Mouse (Mus musculus): Measurements from ENCODE around the gene Helb. TPM values are rescaled to one million over a fixed set of nuclear protein-coding genes. Genes with fewer than 3 reads are reported as not detected.

The Helb gene
- polyA plus RNA-seq (2015; fragmentation: Nextera tagmentation; extraction: Ambion mirVana), result 9.9 and 10.5 TPM in 2 replicates

DNA sequence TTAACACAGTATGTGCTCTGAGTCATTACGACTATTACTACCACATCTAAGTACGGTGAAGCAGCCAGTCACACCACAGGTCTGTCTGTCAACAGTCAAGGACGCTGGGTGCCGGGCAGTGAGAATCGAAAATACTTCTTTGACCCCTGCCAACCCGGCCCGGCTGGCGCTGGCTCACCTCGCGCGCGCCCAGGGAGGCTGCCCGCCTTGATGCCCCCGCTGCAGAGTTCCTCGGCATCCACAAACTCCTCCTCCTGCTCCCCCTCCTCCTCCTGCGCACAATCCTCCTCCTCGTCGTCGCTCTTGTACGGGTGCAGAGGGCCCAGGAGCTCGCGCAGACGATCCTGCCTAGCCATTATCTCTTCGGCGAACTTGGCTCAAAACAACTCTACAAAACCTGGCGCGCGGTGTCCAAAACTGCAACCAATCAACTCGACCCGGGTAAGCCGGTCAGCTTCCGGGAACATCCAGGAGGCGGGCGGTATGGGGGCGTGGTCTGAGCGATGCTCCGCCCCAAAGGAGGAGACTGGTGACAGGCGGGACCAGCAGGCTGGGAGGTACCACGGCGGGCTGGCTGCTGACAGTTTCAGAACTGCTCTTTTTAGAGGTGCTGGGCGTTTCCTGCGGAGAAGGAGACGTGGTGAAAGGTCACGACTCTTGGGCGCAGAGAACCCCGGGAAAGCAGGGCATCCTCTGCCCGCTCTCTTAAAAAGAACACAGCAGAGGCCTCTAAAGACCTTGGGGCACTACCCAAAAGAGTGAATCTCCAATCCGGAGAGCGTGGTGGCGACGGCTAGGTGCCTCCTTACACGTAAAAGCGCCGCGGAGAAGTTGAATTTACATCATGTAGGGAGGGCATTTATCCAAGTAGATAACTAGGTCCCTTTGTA is at the start of gene Helb:
Gene Helb (minus strand): TSS at position 481 of the 890 bp plus-strand sequence.
- Histone ChIP-seq H3K4me1 (peaks cover 2% of the 10 kb centered on the region; the same call in 1 of the 2 replicates), H3K9me3 (replicated peaks) (no peaks in the 10 kb centered on the region), H3K36me3 (peaks cover 3% of the 10 kb centered on the region; the same call in 1 of the 2 replicates), H3K9ac (peak within 1 kb of the TSS; percentile 35; the same call in 1 of the 2 replicates), H3K27me3 (no peaks in the 10 kb centered on the region), H3K27ac (replicated peaks) (peak within 1 kb of the TSS; percentile 85), H3K4me2 (replicated peaks) (peak within 1 kb of the TSS; percentile 63), H3K4me3 (replicated peaks) (peak within 1 kb of the TSS; percentile 70)
- WGBS, result under 1% methylated on average over 55 of the region's 55 CpGs
- ATAC-seq (ENCODE audit: insufficient number of reproducible peaks, low FRiP score, low TSS enrichment, low read depth), result peak; percentile 99

DNA sequence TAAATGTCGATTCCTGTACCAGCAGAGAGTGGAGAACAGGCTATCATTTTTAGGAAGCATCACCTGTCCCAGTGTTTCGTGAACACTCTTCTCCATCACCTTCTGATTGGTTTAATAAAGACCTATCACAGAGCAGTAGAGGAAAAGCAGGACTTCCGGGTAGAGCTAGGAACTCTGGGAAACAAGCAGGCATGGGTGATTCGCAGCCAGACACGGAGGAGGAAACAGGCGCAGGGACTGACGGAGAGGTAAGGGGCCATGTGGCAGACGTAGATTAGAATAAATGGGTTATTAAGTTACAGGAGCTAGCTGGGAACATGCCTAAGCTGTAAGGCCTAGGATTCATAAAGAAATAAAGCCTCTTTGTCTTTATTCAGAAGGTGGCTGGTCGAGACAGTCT is 47.7 kb upstream of the Helb start:
- Histone ChIP-seq H3K36me3 (no peaks in the 10 kb centered on the region), H3K9me3 (replicated peaks) (no peaks in the 10 kb centered on the region), H3K4me3 (replicated peaks) (no peak overlapping the region), H3K4me2 (replicated peaks) (no peak overlapping the region), H3K27me3 (no peaks in the 10 kb centered on the region), H3K27ac (replicated peaks) (no peak overlapping the region), H3K9ac (no peak overlapping the region), H3K4me1 (no peaks in the 10 kb centered on the region)
- no peak for ATAC-seq (ENCODE audit: insufficient number of reproducible peaks, low FRiP score, low TSS enrichment, low read depth)
- WGBS, result 72% methylated on average over 9 of the region's 9 CpGs

DNA sequence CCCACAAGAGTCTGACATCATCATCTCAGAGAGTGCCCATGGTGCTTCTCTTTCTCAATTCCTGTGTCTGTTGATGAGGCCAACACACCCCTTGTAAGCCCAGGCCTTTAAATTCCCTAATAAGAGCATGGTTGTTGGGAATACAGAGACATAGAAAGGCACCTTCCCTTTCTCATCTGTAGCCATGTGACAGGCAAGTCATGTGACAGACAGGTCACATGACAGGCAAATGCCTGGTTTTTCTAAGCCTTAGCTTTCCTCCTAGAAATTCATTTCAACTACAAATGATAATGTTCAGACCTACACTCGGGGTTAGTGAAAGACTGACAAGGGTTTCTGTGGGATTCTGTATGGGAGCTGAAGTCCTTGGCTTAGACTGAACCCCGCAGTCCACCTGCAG is 41.1 kb upstream of the Helb start:
- Histone ChIP-seq H3K4me1 (no peaks in the 10 kb centered on the region), H3K4me2 (replicated peaks) (no peak overlapping the region), H3K9me3 (replicated peaks) (no peaks in the 10 kb centered on the region; the same call in 1 of the 2 replicates), H3K27me3 (no peaks in the 10 kb centered on the region), H3K36me3 (no peaks in the 10 kb centered on the region), H3K27ac (replicated peaks) (no peak overlapping the region), H3K4me3 (replicated peaks) (no peak overlapping the region), H3K9ac (no peak overlapping the region)
- ATAC-seq (ENCODE audit: insufficient number of reproducible peaks, low FRiP score, low TSS enrichment, low read depth), result no peak
- 82% methylated on average over 2 of the region's 2 CpGs for WGBS

DNA sequence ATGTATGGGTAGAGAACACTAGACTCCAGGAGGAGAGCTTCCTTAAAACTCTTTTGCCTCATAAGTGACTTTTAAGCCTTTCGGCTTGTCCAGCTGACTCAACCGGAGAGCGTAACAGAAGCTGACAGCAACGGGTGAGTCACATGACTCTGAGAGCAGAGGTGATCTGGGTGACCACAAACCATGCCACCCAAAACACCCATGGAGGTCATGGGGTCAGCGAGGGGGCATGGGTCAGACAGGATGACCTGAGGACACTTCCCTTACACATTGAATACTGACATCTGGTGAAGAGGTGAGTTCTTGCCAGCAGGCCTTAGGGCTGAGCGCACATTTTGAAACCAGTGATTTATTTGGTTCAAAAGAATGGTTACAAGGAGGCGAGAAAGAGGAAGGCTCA is 38.9 kb upstream of the Helb start:
- ATAC-seq (ENCODE audit: insufficient number of reproducible peaks, low FRiP score, low TSS enrichment, low read depth), result no peak
- Histone ChIP-seq H3K4me2 (replicated peaks) (no peak overlapping the region), H3K27ac (replicated peaks) (no peak overlapping the region), H3K36me3 (no peaks in the 10 kb centered on the region), H3K9ac (no peak overlapping the region), H3K9me3 (replicated peaks) (no peaks in the 10 kb centered on the region; the same call in 1 of the 2 replicates), H3K4me1 (no peaks in the 10 kb centered on the region), H3K4me3 (replicated peaks) (no peak overlapping the region), H3K27me3 (no peaks in the 10 kb centered on the region)
- WGBS, result 83% methylated on average over 7 of the region's 7 CpGs

DNA sequence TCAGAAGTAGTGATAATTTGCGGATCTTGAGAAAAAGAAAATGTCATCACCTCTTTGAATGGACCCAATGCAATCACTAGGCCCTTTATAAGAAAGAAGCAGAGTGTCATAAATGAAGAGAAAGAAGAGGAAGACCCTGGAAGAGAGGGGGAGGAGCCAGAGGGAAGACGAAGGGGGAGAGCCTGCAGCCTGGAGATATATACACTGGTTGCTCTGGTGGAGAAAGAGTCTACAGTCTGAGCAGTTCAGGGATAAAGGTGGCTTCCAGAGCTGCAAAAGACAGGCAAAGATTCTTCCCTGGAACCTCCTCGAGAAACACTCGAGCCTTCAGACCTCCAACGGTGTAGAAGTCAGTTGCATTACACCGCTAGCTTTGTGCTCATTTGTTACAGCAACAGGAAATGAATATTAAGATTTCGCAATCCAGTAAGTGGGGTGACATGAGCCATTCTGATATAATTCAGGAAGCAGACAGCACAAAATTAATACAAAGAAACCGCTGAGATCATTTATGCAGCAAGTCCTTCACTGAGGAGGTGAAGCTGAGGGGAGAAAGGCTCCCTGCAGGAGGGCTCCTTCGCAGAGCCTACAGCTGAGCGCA is 28.2 kb upstream of the Helb start:
- Histone ChIP-seq H3K4me1 (no peaks in the 10 kb centered on the region), H3K36me3 (no peaks in the 10 kb centered on the region; the same call in 1 of the 2 replicates), H3K4me3 (replicated peaks) (no peak overlapping the region), H3K9me3 (replicated peaks) (peaks cover 14% of the 10 kb centered on the region; the same call in 1 of the 2 replicates), H3K27ac (replicated peaks) (no peak overlapping the region), H3K4me2 (replicated peaks) (no peak overlapping the region), H3K27me3 (no peaks in the 10 kb centered on the region), H3K9ac (no peak overlapping the region)
- ATAC-seq (ENCODE audit: insufficient number of reproducible peaks, low FRiP score, low TSS enrichment, low read depth), result no peak
- 67% methylated on average over 10 of the region's 10 CpGs for whole genome bisulfite sequencing

DNA sequence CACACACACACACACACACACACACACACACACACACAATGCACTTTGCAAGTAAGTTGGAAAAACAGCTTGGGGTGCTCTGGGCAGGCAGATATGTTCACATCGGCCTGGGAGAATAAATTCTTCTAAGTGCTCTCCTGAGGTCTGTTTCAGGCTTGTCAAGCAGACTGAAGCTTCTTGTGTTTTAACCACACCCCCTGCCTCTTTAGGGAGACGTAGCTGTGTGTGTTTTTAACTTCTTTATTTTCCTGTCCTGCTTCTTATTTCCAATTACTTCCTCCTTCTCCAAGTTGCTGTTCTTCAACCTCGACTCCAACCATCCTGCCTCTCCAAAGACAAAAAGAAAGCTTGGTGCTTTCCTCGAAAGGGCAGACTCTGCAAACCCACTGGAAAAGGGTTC is 27.4 kb upstream of the Helb start:
- H3K4me2 ChIP-seq (replicated peaks), result no peak overlapping the region
- H3K36me3 ChIP-seq, result no peaks in the 10 kb centered on the region; the same call in 1 of the 2 replicates
- no peaks in the 10 kb centered on the region for H3K27me3 ChIP-seq
- WGBS, result 45% methylated on average over 4 of the region's 4 CpGs
- no peak overlapping the region for H3K4me3 ChIP-seq (replicated peaks)
- H3K27ac ChIP-seq (replicated peaks), result no peak overlapping the region
- H3K9ac ChIP-seq, result no peak overlapping the region
- H3K4me1 ChIP-seq, result no peaks in the 10 kb centered on the region
- ATAC-seq (ENCODE audit: insufficient number of reproducible peaks, low FRiP score, low TSS enrichment, low read depth), result no peak
- peaks cover 14% of the 10 kb centered on the region; the same call in 1 of the 2 replicates for H3K9me3 ChIP-seq (replicated peaks)

DNA sequence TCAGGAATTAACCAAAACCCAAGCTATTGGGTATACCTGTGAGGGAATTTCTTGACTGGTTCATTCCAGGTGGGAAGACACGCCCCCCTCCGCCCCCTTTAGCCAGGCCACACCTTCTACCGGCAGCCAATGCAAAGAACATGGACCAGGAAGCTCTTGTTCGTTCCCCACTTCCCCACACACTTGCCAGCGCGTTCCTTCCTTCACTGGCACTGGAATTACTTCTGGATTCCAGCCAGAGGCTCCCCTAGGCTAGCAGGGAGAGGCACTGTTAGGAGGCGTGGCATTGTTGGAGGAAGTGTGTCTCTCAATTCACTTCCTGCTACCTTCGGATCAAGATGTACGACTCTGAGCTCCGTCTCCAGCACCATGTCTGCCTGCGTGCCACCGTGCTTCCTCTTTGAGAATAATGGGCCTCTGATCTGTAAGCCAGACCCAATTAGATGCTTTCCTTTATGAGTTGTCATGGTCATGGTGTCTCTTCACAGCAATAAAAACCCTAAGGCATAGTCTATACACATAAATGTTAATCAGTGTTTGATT is 23.3 kb upstream of the Helb start:
- no peak for ATAC-seq (ENCODE audit: insufficient number of reproducible peaks, low FRiP score, low TSS enrichment, low read depth)

DNA sequence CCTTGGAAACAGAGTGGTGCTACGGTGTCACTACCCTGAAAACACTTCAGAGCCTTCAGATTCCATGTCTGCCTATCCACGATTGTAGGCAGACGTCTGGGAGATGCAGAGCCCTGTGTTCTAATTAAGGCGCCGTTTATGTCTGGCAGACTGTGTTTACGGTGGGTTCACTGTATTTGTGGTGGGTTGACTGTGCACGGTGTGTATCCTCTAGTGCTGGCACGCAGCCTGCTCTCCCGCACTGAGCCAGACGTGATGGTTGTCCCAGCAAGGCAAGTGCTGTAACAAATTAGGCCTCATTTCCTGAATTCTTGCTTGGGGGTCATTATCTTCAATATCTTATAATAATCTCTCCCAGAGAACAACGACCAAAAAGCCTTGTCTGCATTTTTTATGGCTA is 20.9 kb upstream of the Helb start:
- no peaks in the 10 kb centered on the region for H3K4me1 ChIP-seq
- no peaks in the 10 kb centered on the region for H3K36me3 ChIP-seq
- 32% methylated on average over 11 of the region's 11 CpGs for WGBS
- H3K9me3 ChIP-seq (replicated peaks), result no peaks in the 10 kb centered on the region
- no peak overlapping the region for H3K4me3 ChIP-seq (replicated peaks)
- ATAC-seq (ENCODE audit: insufficient number of reproducible peaks, low FRiP score, low TSS enrichment, low read depth), result no peak
- 0 out of 2 replicates have a peak, but pooled peaks cover 3% of the 10 kb centered on the region for H3K27me3 ChIP-seq
- H3K27ac ChIP-seq (replicated peaks), result no peak overlapping the region
- H3K4me2 ChIP-seq (replicated peaks), result no peak overlapping the region
- H3K9ac ChIP-seq, result no peak overlapping the region

More for the DNA sequence above, 23.3 kb upstream of the Helb start:
- no peaks in the 10 kb centered on the region for H3K4me1 ChIP-seq
- WGBS, result 83% methylated on average over 12 of the region's 12 CpGs
- H3K9ac ChIP-seq, result no peak overlapping the region
- no peak overlapping the region for H3K4me2 ChIP-seq (replicated peaks)
- H3K9me3 ChIP-seq (replicated peaks), result no peaks in the 10 kb centered on the region
- H3K27ac ChIP-seq (replicated peaks), result no peak overlapping the region
- H3K4me3 ChIP-seq (replicated peaks), result no peak overlapping the region
- H3K27me3 ChIP-seq, result 0 out of 2 replicates have a peak, but pooled peaks cover 3% of the 10 kb centered on the region
- H3K36me3 ChIP-seq, result no peaks in the 10 kb centered on the region

DNA sequence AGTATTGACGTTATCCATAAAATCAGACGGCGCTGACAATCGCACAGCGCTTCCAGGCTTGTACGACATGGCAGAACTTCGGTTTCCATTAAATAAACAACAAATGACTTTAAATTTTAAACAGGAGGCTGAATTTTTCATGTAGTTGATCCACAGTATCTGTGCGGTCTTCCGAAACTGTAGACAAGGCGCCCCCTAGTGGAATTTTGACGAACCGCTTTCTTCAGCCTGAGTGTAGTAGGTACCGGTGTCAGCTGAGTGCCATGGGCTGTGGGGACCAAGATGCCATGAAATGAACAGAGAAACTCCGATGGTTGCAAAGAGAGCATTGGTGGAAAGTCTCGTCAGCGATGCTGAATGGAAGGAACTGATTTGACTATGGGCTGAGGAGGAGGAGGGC is 17.8 kb upstream of the Helb start:
- H3K27me3 ChIP-seq, result 0 out of 2 replicates have a peak, but pooled peaks cover 5% of the 10 kb centered on the region
- no peaks in the 10 kb centered on the region for H3K36me3 ChIP-seq
- WGBS, result 56% methylated on average over 16 of the region's 16 CpGs
- no peak for ATAC-seq (ENCODE audit: insufficient number of reproducible peaks, low FRiP score, low TSS enrichment, low read depth)
- H3K9me3 ChIP-seq (replicated peaks), result no peaks in the 10 kb centered on the region
- no peak overlapping the region for H3K9ac ChIP-seq
- H3K4me3 ChIP-seq (replicated peaks), result no peak overlapping the region
- no peak overlapping the region for H3K4me2 ChIP-seq (replicated peaks)
- H3K27ac ChIP-seq (replicated peaks), result no peak overlapping the region
- no peaks in the 10 kb centered on the region for H3K4me1 ChIP-seq

DNA sequence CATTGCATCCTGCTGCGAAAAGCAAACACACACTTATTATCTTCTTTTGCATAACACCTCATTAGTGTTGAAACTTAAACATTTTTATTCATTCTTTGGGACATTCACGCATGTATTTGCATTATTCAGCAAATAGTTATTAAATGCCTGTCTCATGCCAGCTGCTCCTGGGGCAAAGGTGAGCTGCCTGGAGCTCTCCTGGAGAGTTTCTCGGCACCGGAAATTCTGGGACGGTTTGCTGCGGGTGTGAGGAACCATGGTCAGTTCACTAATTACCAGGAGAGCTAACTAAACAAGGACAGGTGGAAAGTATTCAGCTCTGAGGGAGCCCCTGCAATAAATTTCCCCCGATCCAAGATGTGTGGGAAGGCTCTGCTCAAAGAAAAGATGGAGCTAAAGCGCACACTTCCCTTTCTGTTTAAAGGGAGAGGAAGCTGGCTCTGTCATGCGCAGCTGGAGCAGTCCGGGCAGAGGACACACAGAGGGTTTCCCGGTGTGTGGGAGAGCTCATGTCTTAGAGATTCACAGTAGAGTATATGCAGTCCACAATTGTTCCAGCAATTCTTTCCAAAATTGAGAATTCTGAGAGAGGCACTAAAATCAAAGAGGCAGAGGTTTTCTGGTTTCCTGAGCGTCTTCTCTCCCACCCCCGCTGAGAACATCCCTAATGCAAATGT is 16.0 kb upstream of the Helb start:
- Histone ChIP-seq H3K4me2 (replicated peaks) (no peak overlapping the region), H3K27me3 (0 out of 2 replicates have a peak, but pooled peaks cover 5% of the 10 kb centered on the region), H3K36me3 (no peaks in the 10 kb centered on the region), H3K4me1 (no peaks in the 10 kb centered on the region), H3K4me3 (replicated peaks) (no peak overlapping the region), H3K9me3 (replicated peaks) (no peaks in the 10 kb centered on the region), H3K9ac (no peak overlapping the region), H3K27ac (replicated peaks) (no peak overlapping the region)
- 43% methylated on average over 13 of the region's 13 CpGs for WGBS
- ATAC-seq (ENCODE audit: insufficient number of reproducible peaks, low FRiP score, low TSS enrichment, low read depth), result no peak

DNA sequence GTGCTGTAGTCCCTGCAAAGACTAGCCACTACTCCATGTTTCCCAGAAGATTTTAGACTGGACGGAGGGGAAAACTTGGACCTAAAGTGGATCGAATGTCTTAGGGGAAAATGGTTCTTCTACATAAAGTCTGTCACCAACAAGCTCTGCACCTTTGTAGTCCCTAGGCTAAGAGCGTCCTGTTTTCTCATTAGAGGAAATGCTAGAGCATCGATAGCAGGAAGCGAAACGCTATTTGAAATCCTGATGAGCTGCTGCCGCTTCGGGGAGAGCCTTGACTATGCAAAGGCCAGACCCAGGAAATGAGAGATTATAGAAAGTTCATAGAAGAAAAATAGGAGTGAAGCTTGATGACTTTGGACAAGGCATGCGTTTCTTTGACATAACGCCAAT is 12.7 kb upstream of the Helb start:
- no peaks in the 10 kb centered on the region for H3K9me3 ChIP-seq (replicated peaks)
- no peak for ATAC-seq (ENCODE audit: insufficient number of reproducible peaks, low FRiP score, low TSS enrichment, low read depth)
- no peak overlapping the region for H3K27ac ChIP-seq (replicated peaks)
- no peak overlapping the region for H3K4me3 ChIP-seq (replicated peaks)
- no peak overlapping the region for H3K9ac ChIP-seq
- H3K4me1 ChIP-seq, result no peaks in the 10 kb centered on the region
- 71% methylated on average over 10 of the region's 10 CpGs for WGBS
- no peak overlapping the region for H3K4me2 ChIP-seq (replicated peaks)
- H3K27me3 ChIP-seq, result 0 out of 2 replicates have a peak, but pooled peaks cover 2% of the 10 kb centered on the region
- no peaks in the 10 kb centered on the region for H3K36me3 ChIP-seq

Data from embryonic facial prominence, embryonic 15.5 days (tissue).